Mouse (Mus musculus) hindbrain, postnatal 0 days (tissue): ENCODE measurements around the gene Zswim4. TPM values are rescaled to one million over a fixed set of nuclear protein-coding genes. Genes with fewer than 3 reads are reported as not detected.
A peak's percentile ranks its signal among the peaks of the same experiment; 100 is the strongest.

Experiments
- ATAC-seq: fragments of 200-750 bp; cut with Nextera tagmentation; 2 replicates; pipeline ENCODE4 v1.8.0; 2017; ENCODE audit warnings: mild to moderate bottlenecking, moderate TSS enrichment, moderate library complexity
- DNase-seq: peaks from one replicate; pipeline ENCODE4 v3.0.0-alpha.2; 2015; ENCODE audit warnings: low spot score
- H3K27ac ChIP-seq: fragments of 300-500 bp; sonication (generic); 2 replicates; pipeline ENCODE4 v1.5.1; 2014; ENCODE audit warnings: mild to moderate bottlenecking
- H3K27me3 ChIP-seq: fragments of 300-500 bp; sonication (generic); 2 replicates; pipeline ENCODE4 v1.6.1; 2014; ENCODE audit warnings: low read length, mixed read lengths; ENCODE audit not compliant: insufficient read depth
- H3K36me3 ChIP-seq: fragments of 300-500 bp; sonication (generic); 2 replicates; pipeline ENCODE4 v1.6.1; 2014; ENCODE audit warnings: low read length, mixed read lengths; ENCODE audit not compliant: insufficient read depth
- H3K4me1 ChIP-seq: fragments of 300-500 bp; sonication (generic); 2 replicates; pipeline ENCODE4 v1.6.1; 2014; ENCODE audit warnings: antibody characterized with exemption, low read length, mixed read lengths; ENCODE audit not compliant: insufficient read depth
- H3K4me2 ChIP-seq: fragments of 300-500 bp; sonication (generic); 2 replicates; pipeline ENCODE4 v1.6.1; 2014; ENCODE audit warnings: low read depth, mild to moderate bottlenecking, low read length, moderate library complexity, mixed read lengths
- H3K4me3 ChIP-seq: fragments of 300-500 bp; sonication (generic); 2 replicates; pipeline ENCODE4 v1.5.1; 2014; ENCODE audit warnings: low read length
- H3K9ac ChIP-seq: fragments of 300-500 bp; sonication (generic); replicated peaks from 2 replicates; pipeline ENCODE4 v1.6.1; 2014; ENCODE audit warnings: mild to moderate bottlenecking, low read length, moderate library complexity, mixed read lengths
- H3K9me3 ChIP-seq: fragments of 300-500 bp; sonication (generic); 2 replicates; pipeline ENCODE4 v1.6.1; 2016; ENCODE audit warnings: low read length, mixed read lengths
- CTCF ChIP-seq: IDR thresholded peaks from 2 replicates; pipeline ENCODE4 v1.5.1; 2016; ENCODE audit warnings: antibody characterized with exemption, control low read depth, low read depth
- WGBS: fragments of 180-500 bp; shearing (Covaris S2); extraction: QIAGEN DNeasy Blood & Tissue Kit; methylation state at CpG from one replicate; pipeline ENCODE4 v1.1.7; 2014; 5-methylcytosine and 5-hydroxymethylcytosine counted together
- polyA plus RNA-seq: library from polyadenylated mRNA; unstranded; fragments of >200 nt; fragmentation: Nextera tagmentation; extraction: Ambion mirVana; gene quantifications from 2 replicates; pipeline ENCODE4 v1.2.1, GENCODE M21; 2015
- total RNA-seq: library from RNA; depleted of rRNA; stranded (reverse); fragments of >200 nt; gene quantifications from 2 replicates; pipeline ENCODE4 v1.2.3, GENCODE M21; 2014

Zswim4 gene
- total and polyA plus RNA-seq, 2 experiments from 2014 or later: 11.3 to 44.1 TPM

DNA sequence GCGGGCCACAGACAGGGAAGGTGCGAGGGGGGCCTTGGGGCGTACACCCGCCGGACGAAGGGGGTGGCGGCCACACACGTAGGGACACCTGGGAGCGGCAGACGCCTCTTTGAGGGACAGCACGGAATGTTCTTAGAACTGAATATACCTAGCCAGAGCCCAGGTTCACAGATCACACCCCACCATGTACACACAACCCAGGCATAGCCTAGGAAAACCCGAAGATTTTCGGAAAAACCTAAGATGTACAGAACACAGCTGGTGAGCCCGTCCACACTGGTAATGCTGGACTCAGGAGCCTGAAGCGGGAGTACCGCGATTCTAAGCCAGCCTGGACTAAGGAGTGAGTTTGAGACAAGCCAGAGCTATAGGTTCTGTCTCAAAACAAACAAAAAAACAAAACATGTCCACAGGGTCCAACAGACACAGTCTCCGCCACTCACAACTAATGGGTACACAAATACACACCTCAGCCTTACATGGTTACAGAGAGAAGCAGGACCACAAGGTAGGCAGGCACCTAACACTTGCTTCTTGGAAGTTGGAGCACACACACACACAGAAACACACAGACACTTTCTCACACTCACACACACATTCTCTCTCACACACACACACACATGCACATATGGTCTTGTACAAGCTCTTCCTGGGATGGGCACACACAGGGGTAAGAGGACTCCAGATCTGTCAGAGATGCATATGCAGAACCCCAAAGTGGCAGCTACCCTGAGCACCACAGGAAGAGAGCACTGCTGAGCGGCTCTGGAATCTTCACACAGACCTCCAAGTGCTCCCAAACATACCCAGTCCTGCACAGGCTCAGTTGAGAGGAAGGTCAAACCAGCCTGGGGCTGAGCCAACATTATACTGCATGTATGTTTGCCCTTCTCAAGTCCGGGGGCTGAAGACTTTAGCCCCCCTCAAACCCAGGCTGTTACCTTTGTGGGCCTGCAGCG is 52.5 kb downstream of the Zswim4 start:
- Histone ChIP-seq H3K9me3 (no peaks in the 10 kb centered on the region), H3K4me1 (peaks cover 29% of the 10 kb centered on the region), H3K36me3 (no peaks in the 10 kb centered on the region), H3K9ac (peak overlapping the region; percentile 98), H3K27ac (peak overlapping the region; percentile 95), H3K27me3 (no peaks in the 10 kb centered on the region), H3K4me3 (peak overlapping the region; percentile 86), H3K4me2 (peak overlapping the region; percentile 83)
- DNase-seq (no peak), ATAC-seq (peak; percentile 33)
- whole genome bisulfite sequencing: 18% methylated on average over 21 of the region's 21 CpGs
- TF ChIP-seq CTCF: no peak

DNA sequence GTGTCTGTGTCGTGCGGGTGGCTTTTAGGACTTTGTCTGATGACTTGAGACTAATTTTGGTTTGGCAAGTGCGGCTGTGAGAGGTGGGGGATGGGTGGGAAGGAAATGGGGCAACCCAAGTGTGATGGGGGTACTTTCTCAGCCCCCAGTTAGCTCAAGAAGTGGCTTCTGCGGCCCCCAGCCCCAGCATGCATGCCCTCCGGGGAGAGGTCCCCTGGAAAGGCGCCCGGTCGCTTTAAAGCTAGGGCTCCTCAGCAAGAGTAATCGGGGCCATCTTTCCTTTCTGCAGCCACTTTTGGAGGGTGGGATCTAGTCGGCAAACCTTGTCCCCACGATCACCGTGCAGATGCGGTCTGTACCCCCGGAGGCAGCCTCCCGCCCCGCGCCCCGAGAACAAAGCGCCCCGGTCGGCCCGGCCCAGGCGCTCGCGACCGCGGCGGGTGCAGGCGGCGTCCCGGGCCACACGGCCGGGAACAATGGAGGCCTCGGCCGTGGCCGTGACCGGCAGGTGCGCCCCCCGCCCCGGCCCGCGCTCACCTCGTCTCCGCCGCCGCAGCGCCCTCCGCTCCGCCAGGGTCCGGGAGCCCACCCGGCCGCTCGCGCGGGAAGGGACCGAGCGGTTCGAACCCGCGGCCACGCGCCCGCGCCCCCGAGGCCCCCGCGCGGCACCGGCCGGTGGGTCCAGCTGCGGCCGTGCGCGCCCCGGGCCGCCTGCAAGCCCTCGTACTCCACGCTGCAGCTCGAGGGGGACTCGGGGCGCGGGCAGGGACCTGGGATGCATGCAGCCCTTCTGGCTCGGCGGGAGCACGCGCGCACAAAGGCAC is 53.4 kb downstream of the Zswim4 start:
- Histone ChIP-seq H3K4me1 (peaks cover 29% of the 10 kb centered on the region), H3K9me3 (no peaks in the 10 kb centered on the region), H3K4me2 (peak overlapping the region; percentile 83), H3K4me3 (peak overlapping the region; percentile 86), H3K27me3 (no peaks in the 10 kb centered on the region), H3K27ac (peak overlapping the region; percentile 95), H3K9ac (peak overlapping the region; percentile 98), H3K36me3 (no peaks in the 10 kb centered on the region)
- DNase-seq: peak; percentile 76
- peak; percentile 46 for ATAC-seq
- TF ChIP-seq CTCF: no peak
- WGBS: 1% methylated on average over 71 of the region's 87 CpGs

DNA sequence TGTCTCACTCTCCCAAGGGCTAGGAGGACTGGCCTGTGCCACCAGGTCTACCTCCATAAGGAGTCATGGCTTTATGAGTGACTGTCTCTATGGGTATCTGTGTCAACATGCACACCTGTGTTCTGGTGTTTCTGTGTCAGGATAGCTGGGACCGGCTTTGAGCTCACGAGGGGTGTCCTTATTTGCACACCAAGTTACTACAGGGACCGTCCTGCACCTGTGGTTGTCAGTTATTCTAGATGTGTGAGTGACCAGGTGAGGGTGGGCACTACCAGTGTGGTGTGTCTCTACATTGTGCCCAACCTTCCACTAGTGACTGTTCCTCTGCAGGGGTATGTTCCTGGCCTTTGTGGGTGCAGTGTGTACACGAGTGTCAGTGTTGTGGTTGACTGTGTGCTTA is 54.0 kb downstream of the Zswim4 start:
- TF ChIP-seq CTCF: no peak
- peak overlapping the region; percentile 83 for H3K4me2 ChIP-seq
- WGBS: 34% methylated on average over 4 of the region's 4 CpGs
- no peaks in the 10 kb centered on the region for H3K27me3 ChIP-seq
- H3K27ac ChIP-seq: peak overlapping the region; percentile 95
- peaks cover 29% of the 10 kb centered on the region for H3K4me1 ChIP-seq
- peak overlapping the region; percentile 86 for H3K4me3 ChIP-seq
- H3K9me3 ChIP-seq: no peaks in the 10 kb centered on the region
- H3K9ac ChIP-seq: peak overlapping the region; percentile 98
- no peak for DNase-seq
- 0 out of 2 replicates have a peak, but pooled peaks have one; percentile 19 for ATAC-seq
- no peaks in the 10 kb centered on the region for H3K36me3 ChIP-seq

DNA sequence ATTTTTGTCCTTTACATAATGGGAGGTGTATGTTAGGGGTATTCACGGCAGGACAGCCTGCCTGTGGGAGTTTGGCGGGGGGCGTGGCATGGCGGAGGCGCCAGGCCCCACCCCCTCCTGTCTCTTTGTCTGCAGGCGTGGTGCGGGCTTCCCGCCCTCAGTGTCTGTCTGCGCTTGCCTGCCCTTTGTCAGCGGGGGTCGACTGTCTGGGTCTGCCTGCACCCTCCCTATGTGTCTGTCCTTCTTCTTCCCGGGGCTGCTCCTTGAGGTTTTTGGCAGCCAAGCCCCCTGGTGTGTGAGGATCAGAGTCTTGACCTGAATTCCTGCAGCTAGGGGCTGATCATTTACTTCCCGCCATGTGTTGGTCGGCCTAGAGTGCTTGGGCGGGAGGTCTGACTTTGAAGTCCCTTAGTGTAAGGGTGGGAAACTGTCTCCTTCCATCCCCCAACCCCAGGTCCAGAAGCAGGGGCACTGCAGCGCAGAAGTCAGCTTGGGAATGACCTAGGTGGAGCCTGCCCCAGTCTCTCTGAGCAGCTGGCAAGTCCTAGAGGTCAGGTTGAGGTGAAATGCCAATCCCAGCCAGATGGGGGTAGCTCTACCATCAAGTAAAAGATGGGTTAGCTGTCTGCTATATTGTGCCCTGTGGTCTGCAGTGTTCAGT is 56.2 kb downstream of the Zswim4 start:
- peak; percentile 30 for ATAC-seq

DNA sequence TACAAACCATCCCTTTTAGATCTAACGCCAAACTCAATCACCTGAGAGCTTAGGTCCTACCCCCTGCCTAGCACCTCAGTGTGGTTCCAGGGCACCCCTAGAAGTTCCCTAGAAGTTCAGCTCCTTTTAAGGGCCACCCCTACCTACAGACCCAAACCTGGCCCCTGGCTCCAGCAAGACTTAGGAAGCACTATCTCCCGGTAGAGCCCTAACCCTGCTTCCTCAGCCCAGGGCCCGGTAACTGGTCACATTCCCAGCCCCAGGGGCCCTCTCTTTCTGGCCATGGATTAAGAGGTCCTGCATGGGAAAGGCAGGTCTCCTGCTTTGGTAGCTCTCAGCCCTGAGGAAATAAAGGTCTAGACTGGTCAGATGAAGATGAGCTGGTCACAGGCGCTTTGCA is 56.9 kb downstream of the Zswim4 start:
- Histone ChIP-seq H3K4me3 (peak overlapping the region; percentile 0; the same call in 1 of the 2 replicates), H3K27ac (0 out of 2 replicates have a peak overlapping the region, but pooled peaks have one; percentile 4), H3K9ac (no peak overlapping the region; the same call in 1 of the 2 replicates), H3K36me3 (no peaks in the 10 kb centered on the region), H3K9me3 (no peaks in the 10 kb centered on the region), H3K27me3 (no peaks in the 10 kb centered on the region), H3K4me2 (peak overlapping the region; percentile 50), H3K4me1 (peaks cover 29% of the 10 kb centered on the region)
- DNase-seq (no peak), ATAC-seq (no peak)
- TF ChIP-seq CTCF: no peak
- 12% methylated on average over 4 of the region's 4 CpGs for WGBS

More for the DNA sequence above, 56.2 kb downstream of the Zswim4 start:
- Histone ChIP-seq H3K9ac (peak overlapping the region; percentile 35; the same call in 1 of the 2 replicates), H3K4me2 (peak overlapping the region; percentile 50), H3K27me3 (no peaks in the 10 kb centered on the region), H3K4me3 (peak overlapping the region; percentile 0; the same call in 1 of the 2 replicates), H3K4me1 (peaks cover 29% of the 10 kb centered on the region), H3K36me3 (no peaks in the 10 kb centered on the region), H3K27ac (peak overlapping the region; percentile 4; the same call in 1 of the 2 replicates), H3K9me3 (no peaks in the 10 kb centered on the region)
- peak; percentile 55 for DNase-seq
- TF ChIP-seq CTCF: no peak
- WGBS: 4% methylated on average over 16 of the region's 16 CpGs

DNA sequence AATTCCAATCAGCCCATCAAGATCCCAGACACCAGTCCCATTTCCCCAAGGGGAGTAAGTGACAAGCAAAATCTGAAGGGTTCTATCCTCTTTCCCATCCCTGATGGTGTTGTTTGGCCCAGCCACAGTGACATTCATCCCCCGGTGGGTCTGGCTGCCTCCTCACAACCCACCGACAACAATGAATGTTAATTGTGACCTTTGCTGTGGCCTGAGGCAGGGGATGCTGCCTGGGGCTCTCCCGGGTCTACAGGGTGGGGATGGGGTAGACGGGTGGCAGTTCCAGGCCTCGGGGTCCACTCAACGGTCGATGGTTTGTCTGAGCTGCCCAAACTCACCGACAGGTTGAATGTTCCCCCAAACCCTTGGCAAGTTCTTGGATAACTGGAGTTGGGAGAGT is 58.3 kb downstream of the Zswim4 start:
- Histone ChIP-seq H3K9ac (no peak overlapping the region), H3K36me3 (0 out of 2 replicates have a peak, but pooled peaks cover 4% of the 10 kb centered on the region), H3K4me1 (peaks cover 29% of the 10 kb centered on the region), H3K4me3 (no peak overlapping the region), H3K9me3 (no peaks in the 10 kb centered on the region), H3K27me3 (no peaks in the 10 kb centered on the region), H3K27ac (no peak overlapping the region), H3K4me2 (no peak overlapping the region)
- DNase-seq: no peak
- 69% methylated on average over 8 of the region's 8 CpGs for WGBS
- ATAC-seq: no peak
- no peak for TF ChIP-seq CTCF
